Mouse (Mus musculus) testis, postnatal 14 days (tissue): ENCODE measurements around the gene Bzw2.

Experiments used
- DNase-seq: peaks from one replicate; pipeline ENCODE4 v3.0.0; 2021; ENCODE audit warnings: low spot score

Gene Bzw2

DNA sequence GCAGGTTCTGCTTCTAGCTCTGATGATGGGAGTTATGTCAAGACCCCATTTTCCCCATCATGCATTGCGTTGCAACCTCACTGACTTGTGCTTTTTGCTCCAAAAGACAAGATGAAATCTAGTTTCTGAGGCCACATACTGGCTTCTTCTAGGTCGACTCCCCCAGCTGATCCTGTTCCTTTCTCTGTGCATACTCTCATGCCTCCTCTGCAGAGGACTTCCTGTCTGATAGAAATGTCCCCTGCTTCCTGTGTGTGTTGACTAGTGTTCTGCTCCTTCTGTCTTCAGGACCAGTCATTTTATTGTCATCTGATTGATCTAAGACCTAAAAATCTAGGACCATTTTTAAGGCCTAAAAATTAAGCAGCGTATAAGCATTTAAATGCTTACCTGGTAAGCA is 22.5 kb downstream of the Bzw2 start:
- DNase-seq, result no peak

DNA sequence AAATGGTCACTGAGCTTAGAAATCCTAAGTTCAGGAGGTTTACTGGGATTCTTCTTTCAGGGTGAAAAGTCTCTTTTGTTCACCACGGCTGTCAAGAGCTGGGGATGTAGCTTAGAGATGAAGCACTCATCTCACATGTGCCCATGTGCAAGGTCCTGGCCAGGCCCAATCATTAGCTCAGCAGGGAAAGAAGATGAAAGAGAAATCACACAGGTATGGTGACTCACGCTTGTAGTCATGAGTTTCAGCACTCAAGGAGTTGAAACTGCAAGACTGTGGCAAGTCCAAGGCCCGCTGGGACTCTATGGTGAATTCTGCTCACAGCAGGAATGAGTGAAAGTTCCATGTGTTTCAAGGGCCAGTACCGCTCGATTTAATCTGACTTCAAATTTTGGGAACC is 23.8 kb downstream of the Bzw2 start:
- DNase-seq, result no peak

DNA sequence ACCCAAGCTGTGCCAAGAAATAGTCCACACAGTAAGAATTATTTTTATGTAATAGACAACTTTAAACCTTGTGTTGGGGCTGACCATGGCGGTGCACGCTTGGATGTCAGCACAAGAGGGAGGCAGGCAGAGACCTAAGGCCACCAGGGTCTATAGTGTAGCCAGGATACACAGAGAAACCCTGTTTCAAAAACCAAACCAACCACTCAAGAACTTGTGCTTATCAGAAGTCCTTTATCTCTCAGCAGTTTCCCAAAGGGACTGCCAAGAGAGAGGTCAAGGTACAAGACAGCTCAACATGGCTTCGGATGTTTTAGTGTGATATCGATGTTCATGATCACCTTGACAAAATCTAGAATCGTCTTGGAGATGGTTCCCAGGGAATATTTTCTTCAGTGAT is 24.3 kb downstream of the Bzw2 start:
- no peak for DNase-seq

DNA sequence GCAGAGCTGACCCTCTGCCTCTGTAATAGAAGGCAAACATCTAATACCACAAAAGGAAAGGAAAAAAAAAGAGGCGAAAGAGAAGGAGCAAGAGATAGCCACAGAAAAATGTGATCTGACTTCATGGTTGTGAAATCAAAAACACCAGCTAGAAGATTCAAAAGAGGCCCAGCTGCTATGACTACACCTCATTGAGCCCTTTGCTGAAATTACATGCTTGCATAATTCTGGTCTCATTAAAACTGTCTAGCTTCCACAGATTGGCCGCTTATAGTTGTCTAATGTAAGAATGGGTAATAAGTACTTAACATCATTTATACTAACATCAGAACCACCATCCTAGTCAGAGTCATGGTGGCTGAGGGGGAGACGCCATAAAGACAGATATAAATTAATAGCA is 25.2 kb downstream of the Bzw2 start:
- no peak for DNase-seq

DNA sequence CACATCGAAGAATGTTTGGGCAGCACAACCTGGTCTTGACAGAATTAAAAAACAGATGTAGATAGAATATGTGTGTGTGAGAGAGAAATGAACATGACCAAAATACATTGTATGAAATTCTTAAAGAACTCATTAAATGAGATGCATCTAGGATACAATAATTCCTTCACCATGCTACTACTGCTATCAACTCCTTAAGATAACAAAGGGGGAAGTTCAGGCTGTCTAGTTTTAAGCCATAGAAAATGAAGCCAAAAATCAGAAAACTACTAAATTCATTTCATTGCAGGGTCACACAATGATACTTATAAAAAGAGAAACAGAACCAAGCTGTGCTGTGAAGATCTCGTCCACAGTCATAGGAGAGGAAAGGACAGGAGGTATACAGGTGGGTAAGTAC is 25.6 kb downstream of the Bzw2 start:
- no peak for DNase-seq

DNA sequence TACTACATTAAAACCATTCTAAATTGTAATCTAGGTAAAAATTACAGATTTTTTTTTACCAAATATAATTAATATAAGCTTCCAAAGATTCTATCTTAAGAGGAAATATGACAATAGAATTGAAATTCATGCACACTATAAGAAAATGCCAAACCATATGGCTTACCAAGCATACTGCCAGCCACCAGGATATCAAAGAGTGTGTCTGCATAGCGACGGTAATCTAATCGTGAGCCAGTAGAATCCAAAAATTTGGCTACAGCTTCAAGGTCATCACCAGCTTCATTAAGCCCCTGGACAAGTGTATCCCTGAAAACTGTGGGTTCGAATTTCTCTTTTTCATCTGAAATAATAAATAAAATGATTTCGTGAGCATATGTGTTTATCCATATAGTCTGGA is 28.1 kb downstream of the Bzw2 start:
- DNase-seq, result no peak

DNA sequence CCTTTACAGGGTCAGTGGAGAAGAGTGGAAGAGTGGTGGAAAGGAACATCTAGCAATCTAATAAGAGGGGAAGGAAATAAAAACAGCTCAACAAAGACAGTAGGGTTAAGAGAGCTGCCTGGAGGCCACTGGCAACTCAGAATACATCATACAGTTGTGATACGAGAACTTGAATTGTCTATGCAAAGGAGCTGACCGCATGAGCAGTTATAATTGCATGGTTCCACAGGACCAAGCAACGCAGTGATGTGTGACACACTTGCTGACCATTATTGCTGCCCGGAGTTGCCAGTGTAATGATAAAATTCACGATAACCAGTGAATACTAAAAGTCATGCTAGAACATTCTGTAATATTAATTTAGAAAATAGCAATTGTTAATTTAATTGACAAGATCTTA is 31.8 kb downstream of the Bzw2 start:
- DNase-seq, result no peak

DNA sequence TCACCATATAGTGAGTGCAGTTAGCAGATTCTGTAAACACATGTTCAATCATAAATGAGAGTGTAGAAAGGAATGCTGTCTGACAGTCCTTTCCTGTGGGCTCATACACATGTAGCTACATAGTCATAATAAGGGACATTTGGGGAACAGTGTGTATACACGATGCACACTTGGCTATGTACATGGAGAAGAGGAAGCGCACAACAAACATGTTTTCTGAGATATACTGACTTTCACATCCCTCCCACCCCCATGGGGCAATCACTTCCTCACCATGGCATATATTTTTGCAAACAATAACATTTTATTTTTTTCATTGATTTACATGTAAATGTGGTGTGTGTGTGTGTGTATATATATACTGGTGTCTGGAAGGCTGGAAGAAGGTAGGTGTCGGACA is 38.6 kb downstream of the Bzw2 start:
- no peak for DNase-seq

- no peak for DNase-seq
These were observed 40.7 kb downstream of the Bzw2 start for GRCm38 (mm10) chr12:36117161-36117560.

DNA sequence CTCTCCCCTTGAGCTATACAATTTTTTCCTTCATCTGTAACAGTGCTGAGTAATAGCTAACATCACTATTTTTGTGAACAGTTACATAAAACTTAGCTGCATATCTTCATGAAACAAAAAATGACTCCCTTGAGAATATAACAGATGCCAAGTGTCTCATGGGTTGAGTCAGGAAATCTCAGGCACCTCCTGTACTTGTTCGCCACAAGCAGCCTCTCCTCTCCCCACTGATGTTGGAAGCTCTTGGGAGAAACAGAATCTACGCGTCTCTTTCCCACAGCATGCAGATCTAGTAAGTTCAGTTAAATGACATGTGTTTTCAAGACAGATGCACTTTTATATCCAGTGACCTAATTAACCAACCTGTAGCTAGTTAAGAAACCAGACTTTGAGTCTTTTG is 45.8 kb downstream of the Bzw2 start:
- no peak for DNase-seq

- DNase-seq, result no peak
These were observed 46.8 kb downstream of the Bzw2 start for GRCm38 (mm10) chr12:36111110-36111509.

GRCm38 (mm10) chr12:36110457-36110856 is 47.4 kb downstream of the Bzw2 start:
- DNase-seq, result no peak

GRCm38 (mm10) chr12:36108442-36108841 is 49.4 kb downstream of the Bzw2 start:
- no peak for DNase-seq

DNA sequence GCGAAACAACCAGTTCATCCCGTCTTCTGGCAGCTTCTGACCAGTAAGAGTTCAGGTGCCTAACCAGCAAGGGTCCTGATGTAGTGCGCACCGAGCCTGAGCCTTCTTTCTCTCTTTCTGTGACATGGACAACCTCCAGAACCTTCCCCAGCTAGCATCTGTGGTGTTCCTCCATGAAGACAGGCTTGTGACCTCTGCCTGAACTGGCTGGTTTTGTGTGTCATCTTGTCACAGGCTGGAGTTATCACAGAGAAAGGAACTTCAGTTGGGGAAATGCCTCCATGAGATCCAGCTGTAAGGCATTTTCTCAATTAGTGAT is 54.3 kb downstream of the Bzw2 start:
- no peak for DNase-seq

DNA sequence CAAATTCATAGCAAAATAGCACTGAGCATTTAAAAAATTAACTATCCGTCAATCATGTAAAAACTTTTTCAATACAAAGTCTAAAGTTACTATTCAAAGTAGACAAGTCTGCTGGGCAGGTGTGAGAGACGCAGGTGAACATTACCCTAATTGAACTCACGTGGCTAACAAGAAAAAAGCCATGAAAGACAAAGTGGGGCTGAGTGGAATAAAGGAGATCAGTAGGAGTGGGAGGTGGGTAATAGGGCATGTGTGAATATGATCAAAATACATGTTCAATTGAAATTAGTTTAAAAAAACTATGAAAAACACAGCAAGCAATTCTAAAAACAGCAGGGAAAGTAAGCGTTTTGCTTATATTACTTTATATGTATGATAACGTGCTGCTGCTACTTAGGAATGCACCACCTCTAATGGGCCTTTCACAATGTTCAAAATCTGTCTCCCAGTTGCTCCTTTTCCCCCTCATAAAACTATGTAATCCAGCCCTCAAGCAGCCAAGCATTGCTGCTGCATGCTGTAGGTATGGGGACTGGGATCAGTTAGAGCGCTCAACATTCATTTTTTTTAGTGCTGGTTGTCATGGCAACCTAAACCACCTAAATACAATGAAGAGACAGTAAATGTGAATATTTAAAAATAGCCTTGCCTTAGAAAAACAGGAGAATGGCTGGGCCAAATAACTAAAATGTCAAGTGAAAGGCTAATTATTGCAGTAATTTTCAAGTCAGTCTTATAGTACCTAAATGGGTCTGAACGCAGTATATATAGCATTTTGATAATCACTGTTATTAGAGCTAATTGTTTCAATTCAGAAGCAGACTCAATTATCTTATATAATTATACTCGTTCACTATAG is 54.9 kb downstream of the Bzw2 start:
- DNase-seq, result no peak

DNA sequence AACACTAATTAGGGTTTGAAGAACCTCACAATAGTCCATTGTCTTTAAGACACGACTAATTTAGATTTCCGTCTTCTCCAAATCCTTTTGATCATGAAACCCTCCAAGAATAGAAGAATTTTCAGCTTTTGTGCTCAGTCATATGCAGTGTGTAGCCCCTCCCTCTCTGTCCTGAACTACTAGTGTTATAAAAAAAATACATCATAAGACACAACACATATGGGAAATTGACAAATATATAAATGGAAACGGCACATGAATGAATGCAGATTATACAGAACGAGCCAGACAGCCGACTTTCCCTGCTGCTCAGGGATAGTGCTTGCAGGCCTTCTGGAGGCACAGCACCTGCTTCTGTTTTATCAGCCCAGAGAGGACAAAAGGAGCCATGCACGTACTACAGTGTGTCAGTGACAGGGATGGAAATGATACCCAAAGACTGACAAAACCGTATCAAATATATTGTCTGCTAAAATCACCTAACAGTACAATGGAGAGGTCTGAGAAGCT is 62.5 kb downstream of the Bzw2 start:
- DNase-seq, result no peak

DNA sequence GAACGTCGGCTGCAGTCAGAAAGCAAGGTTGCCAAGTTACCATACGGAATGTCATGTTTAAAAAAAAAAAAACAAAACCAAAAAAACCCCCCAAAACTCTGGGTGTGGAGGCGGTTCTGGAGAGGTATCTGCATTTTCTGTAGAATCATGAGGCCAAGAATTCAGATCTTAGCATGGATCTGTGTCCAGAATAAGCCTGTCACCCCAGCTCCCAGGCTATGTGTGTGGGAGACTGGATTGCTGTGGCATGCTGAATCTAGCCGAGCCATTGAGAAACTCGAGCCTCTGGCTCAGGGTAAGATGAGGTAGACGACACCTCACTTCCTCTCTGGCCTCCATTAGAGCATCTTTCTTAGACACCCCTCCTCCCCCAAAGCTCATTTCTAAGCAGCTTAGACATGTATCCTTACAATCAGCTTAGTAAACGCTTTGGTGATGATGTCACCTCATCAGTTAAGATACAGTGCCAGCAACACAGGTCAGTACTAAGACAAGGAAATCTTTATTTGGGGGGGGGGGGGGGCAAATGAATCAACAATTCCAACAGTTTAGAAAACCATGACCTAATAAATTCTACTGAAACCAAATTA is 64.7 kb downstream of the Bzw2 start:
- no peak for DNase-seq

- DNase-seq, result no peak
These were observed 65.9 kb downstream of the Bzw2 start for GRCm38 (mm10) chr12:36091964-36092363.

- DNase-seq, result no peak
These were observed 68.7 kb downstream of the Bzw2 start for GRCm38 (mm10) chr12:36089221-36089620.

DNA sequence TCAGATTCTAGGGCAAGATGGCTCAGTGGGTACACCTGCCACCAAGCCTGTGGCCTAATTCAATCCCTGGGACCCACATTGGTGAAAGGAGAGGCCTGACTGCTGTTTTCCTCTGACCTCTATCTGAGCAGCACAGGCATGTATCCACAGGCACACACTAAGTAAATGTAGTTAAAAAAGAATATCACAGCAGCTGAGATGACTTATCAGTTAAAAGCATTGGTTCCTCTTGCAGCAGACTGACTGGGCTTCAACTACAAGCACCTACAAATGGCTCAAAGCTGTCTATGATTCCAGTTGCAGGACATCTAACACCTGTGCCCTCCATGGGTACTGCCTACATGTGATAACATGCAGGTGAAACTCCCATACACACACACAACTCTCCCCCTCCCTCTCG is 69.1 kb downstream of the Bzw2 start:
- DNase-seq, result no peak

DNA sequence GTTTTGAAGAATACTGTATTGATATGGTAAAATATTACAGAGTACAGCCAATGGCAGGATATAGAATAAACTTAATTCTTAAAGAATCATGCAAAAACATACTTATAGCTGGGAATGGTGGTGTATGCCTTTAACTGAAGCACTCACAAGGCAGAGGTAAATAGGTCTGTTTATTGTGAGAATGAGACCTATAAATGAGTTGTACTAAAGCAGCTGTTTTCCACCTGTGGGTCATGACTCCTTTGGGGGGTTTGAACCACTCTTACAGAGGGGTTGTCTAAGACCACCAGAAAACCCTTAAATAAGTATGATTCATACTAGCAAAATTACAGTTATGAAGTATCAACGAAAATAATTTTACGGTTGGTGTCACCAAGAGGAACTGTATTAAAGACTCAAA is 72.5 kb downstream of the Bzw2 start:
- DNase-seq, result no peak

- DNase-seq, result no peak
These were observed 79.6 kb downstream of the Bzw2 start for GRCm38 (mm10) chr12:36078101-36078899.

DNA sequence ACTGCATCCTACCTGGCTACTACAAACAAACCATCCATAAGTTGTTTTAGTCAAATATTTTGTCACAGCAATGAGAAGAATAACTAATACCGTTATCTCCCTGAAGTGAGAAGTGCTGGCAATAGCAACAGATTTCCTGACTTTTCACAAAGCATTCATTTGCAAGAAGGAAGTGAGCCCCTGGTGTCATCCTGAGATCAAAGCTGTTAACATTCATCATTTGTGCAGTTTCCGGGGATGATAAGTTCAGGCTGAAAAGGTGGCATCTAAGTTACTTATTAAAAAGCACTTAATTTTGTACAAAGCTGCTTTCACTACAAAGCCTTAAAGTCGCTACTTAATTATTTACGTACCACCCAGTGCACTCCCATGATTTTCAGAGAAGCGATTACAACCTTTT is 85.0 kb downstream of the Bzw2 start:
- no peak for DNase-seq
